Mouse (Mus musculus) liver, adult 2 months (tissue): ENCODE results near the gene Dpf3.

Experiments used
- CTCF ChIP-seq: fragments of 200-500 bp; IDR thresholded peaks from 2 replicates; pipeline ENCODE4 v1.5.1; 2011; ENCODE audit warnings: low read depth, low read length, control low read depth
- POLR2A ChIP-seq: fragments of 200-500 bp; IDR thresholded peaks from 2 replicates; pipeline ENCODE4 v1.6.1; 2011; ENCODE audit warnings: low read length, control low read depth; ENCODE audit not compliant: insufficient read depth; ENCODE audit errors: extremely low read depth

DNA sequence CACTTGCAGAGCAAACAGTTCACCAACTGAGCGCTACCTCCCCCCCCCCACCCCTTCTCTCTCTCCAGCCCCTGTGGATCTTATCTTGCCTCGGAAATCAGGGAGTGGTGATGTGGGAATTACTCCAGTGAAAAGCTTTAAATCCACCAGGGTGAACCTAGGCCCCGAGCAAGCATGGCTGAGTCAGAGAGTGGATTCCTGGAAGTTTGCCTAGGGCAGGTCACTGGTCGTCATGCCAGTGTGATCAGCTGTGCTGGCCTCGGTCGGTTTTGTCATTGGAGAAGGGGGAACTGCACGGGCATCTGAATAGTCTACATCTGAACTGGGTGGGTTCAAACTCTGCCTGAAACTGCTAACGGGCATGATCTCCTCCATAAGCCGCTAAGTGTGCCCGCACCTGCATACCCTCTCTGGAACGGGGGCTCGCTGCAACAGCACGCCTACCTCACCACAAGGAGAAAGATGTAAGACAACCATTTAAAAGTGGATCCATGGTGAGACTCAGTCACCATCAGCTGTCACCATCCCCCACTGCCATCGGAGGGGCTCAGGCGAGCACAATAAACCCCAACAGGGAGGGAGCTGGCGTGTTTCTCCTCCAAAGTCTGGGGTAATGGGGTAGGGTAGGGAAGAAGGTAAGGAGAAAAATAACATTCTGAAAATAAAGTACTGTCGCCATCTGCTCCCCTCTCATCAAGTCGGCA lies 185.7 kb downstream of the Dpf3 start:
- TF ChIP-seq CTCF: no peak
- no peak for TF ChIP-seq POLR2A
